Mouse (Mus musculus): ENCODE data around the gene Crxos. TPM values are rescaled to one million over a fixed set of nuclear protein-coding genes. Genes with fewer than 3 reads are reported as not detected.
A peak's percentile ranks its signal among the peaks of the same experiment; 100 is the strongest.
"Not testable (repeated sequence)": the region's sequence is repeated elsewhere in the genome, so short reads cannot be mapped to it uniquely, and the experiment has no call there.

Gene Crxos
- total and polyA plus RNA-seq, 3 experiments = 1.1 to 1.5 TPM; not detected in 1

- H3K4me2 ChIP-seq (ENCODE audit: insufficient read depth, low read depth, poor library complexity, severe bottlenecking) = no peak overlapping the region
- H3K79me2 ChIP-seq (replicated peaks; ENCODE audit: control insufficient read depth, extremely low read depth, insufficient read depth, poor library complexity, severe bottlenecking) = no peaks in the 10 kb centered on the region
- no peaks in the 10 kb centered on the region for H3K27me3 ChIP-seq (replicated peaks)
- peak; percentile 58 for DNase-seq (ENCODE audit: extremely low read depth)
- H3K36me3 ChIP-seq (replicated peaks in 1 of 2; ENCODE audit: control insufficient read depth in 1 of 2, insufficient read depth in 1 of 2, low read length in 1 of 2) = peaks cover 22 to 30% of the 10 kb centered on the region in 2 experiments
- in situ Hi-C loops (cut with MboI; ENCODE audit: low pct_ligation_motif_present, low pct_unique_long_range_greater_than_20kb, low sequenced_read_pairs) (no loop called here), dilution Hi-C loops (cut with MboI; ENCODE audit: extremely low pct_ligation_motif_present, extremely low pct_unique_long_range_greater_than_20kb, low sequenced_read_pairs) (no loop called here)
- H3K27ac ChIP-seq (ENCODE audit: insufficient read depth, low read depth) = no peak overlapping the region
- TF ChIP-seq SMC3 (IDR thresholded peaks at IDR 0.05; ENCODE audit: low read depth, low read length) (peak; percentile 63), RAD21 (IDR thresholded peaks at IDR 0.05; ENCODE audit: low read depth, low read length) (peak; percentile 52), USF1 (IDR thresholded peaks at IDR 0.05; ENCODE audit: low read depth, low read length) (no peak), CTCF (conservative IDR thresholded peaks at IDR 0.05 in 1 of 2, IDR thresholded peaks at IDR 0.05 in 1 of 2; ENCODE audit: low read depth in 2 of 2, low read length in 2 of 2) (peak; percentile 81 to 99)
- H3K4me3 ChIP-seq (replicated peaks in 1 of 3; ENCODE audit: low read depth in 2 of 3, low read length in 2 of 3, poor library complexity in 1 of 3) = no peak overlapping the region
- peaks cover 5 to 10% of the 10 kb centered on the region in 2 experiments; a peak in 3 of 4 replicates for H3K4me1 ChIP-seq (ENCODE audit: control insufficient read depth in 1 of 2, insufficient read depth in 2 of 2)
- no peaks in the 10 kb centered on the region for H3K9me3 ChIP-seq (replicated peaks; ENCODE audit: low read length)
- H3K9ac ChIP-seq (ENCODE audit: insufficient read depth, low read depth) = no peak overlapping the region
These were observed 31.8 kb downstream of the Crxos start for GRCm38 (mm10) chr7:15914252-15914651.

- H3K9ac ChIP-seq (ENCODE audit: insufficient read depth, low read depth) = no peak overlapping the region
- H3K4me2 ChIP-seq (ENCODE audit: insufficient read depth, low read depth, poor library complexity, severe bottlenecking) = no peak overlapping the region
- H3K4me1 ChIP-seq (ENCODE audit: control insufficient read depth in 1 of 2, insufficient read depth in 2 of 2) = peaks cover 7 to 11% of the 10 kb centered on the region in 2 experiments; a peak in 3 of 4 replicates
- TF ChIP-seq MXI1 (IDR thresholded peaks at IDR 0.05; ENCODE audit: low read depth, low read length) (0 out of 2 replicates have a peak, but pooled peaks have one; percentile 29), E2F4 (IDR thresholded peaks at IDR 0.05; ENCODE audit: insufficient replicate concordance, low read depth, low read length) (no peak), CHD2 (IDR thresholded peaks at IDR 0.05; ENCODE audit: low read length) (no peak), MEF2A (IDR thresholded peaks at IDR 0.05; ENCODE audit: borderline replicate concordance, low read depth, low read length) (no peak), ZKSCAN1 (IDR thresholded peaks at IDR 0.05; ENCODE audit: borderline replicate concordance, low read depth, low read length) (no peak), TCF12 (IDR thresholded peaks at IDR 0.05; ENCODE audit: low read depth, low read length) (no peak)
- no peaks in the 10 kb centered on the region for H3K9me3 ChIP-seq (replicated peaks; ENCODE audit: low read length)
- peaks cover 26 to 35% of the 10 kb centered on the region in 2 experiments for H3K36me3 ChIP-seq (replicated peaks in 1 of 2; ENCODE audit: control insufficient read depth in 1 of 2, insufficient read depth in 1 of 2, low read length in 1 of 2)
- no peak overlapping the region for H3K27ac ChIP-seq (ENCODE audit: insufficient read depth, low read depth)
- in situ Hi-C loops (cut with MboI; ENCODE audit: low pct_ligation_motif_present, low pct_unique_long_range_greater_than_20kb, low sequenced_read_pairs) (no loop called here), dilution Hi-C loops (cut with MboI; ENCODE audit: extremely low pct_ligation_motif_present, extremely low pct_unique_long_range_greater_than_20kb, low sequenced_read_pairs) (no loop called here)
- H3K4me3 ChIP-seq (replicated peaks in 1 of 3; ENCODE audit: low read depth in 2 of 3, low read length in 2 of 3, poor library complexity in 1 of 3) = no peak overlapping the region
- no peaks in the 10 kb centered on the region for H3K27me3 ChIP-seq (replicated peaks)
- H3K79me2 ChIP-seq (replicated peaks; ENCODE audit: control insufficient read depth, extremely low read depth, insufficient read depth, poor library complexity, severe bottlenecking) = peaks cover under 1% of the 10 kb centered on the region; the same call in 1 of the 2 replicates
- no peak for DNase-seq (ENCODE audit: extremely low read depth)
These were observed 32.3 kb downstream of the Crxos start for GRCm38 (mm10) chr7:15914751-15915150.

GRCm38 (mm10) chr7:15915695-15916094 lies 33.3 kb downstream of the Crxos start:
- H3K4me3 ChIP-seq (replicated peaks in 1 of 3; ENCODE audit: low read depth in 2 of 3, low read length in 2 of 3, poor library complexity in 1 of 3); dilution Hi-C loops (cut with MboI; ENCODE audit: extremely low pct_ligation_motif_present, extremely low pct_unique_long_range_greater_than_20kb, low sequenced_read_pairs); H3K9me3 ChIP-seq (replicated peaks; ENCODE audit: low read length); H3K79me2 ChIP-seq (replicated peaks; ENCODE audit: control insufficient read depth, extremely low read depth, insufficient read depth, poor library complexity, severe bottlenecking); H3K27me3 ChIP-seq (replicated peaks); in situ Hi-C loops (cut with MboI; ENCODE audit: low pct_ligation_motif_present, low pct_unique_long_range_greater_than_20kb, low sequenced_read_pairs); H3K9ac ChIP-seq (ENCODE audit: insufficient read depth, low read depth); H3K4me2 ChIP-seq (ENCODE audit: insufficient read depth, low read depth, poor library complexity, severe bottlenecking); DNase-seq (ENCODE audit: extremely low read depth); H3K27ac ChIP-seq (ENCODE audit: insufficient read depth, low read depth): not testable (repeated sequence)
- H3K36me3 ChIP-seq (replicated peaks in 1 of 2; ENCODE audit: control insufficient read depth in 1 of 2, insufficient read depth in 1 of 2, low read length in 1 of 2) = peaks cover 34 to 44% of the 10 kb centered on the region in 2 experiments
- H3K4me1 ChIP-seq (ENCODE audit: control insufficient read depth in 1 of 2, insufficient read depth in 2 of 2) = peaks cover 16 to 20% of the 10 kb centered on the region in 2 experiments
